Mouse (Mus musculus) mouse embryonic stem cell (cell line): Measurements from ENCODE around the gene Fbxo36.

Source experiments
- in situ Hi-C, 2 experiments: fragments of 300-500 bp; cut with MboI; formaldehyde crosslinking; loops; 1 replicate in 1 of 2; 3 replicates in 1 of 2; pipeline ENCODE4 v1.14.3; 2019 to 2020; ENCODE audit warnings: low sequenced_read_pairs in 2 of 2, low pct_unique_long_range_greater_than_20kb in 1 of 2, mixed read lengths in 1 of 2; ENCODE audit not compliant: unreplicated experiment in 1 of 2

Fbxo36 gene

GRCm38 (mm10) chr1:84924134-84924533 is 84.5 kb downstream of the Fbxo36 start:
- in situ Hi-C loops: no loop called here

GRCm38 (mm10) chr1:84925599-84925998 is 86.0 kb downstream of the Fbxo36 start:
- in situ Hi-C loops: no loop called here

GRCm38 (mm10) chr1:84933472-84934150 is 94.0 kb downstream of the Fbxo36 start:
- in situ Hi-C loops: no loop called here

GRCm38 (mm10) chr1:84934151-84934502 is 94.5 kb downstream of the Fbxo36 start:
- in situ Hi-C loops: no loop called here

- in situ Hi-C loops: no loop called here
These were observed 95.1 kb downstream of the Fbxo36 start, which contains the start of gene Slc16a14 for GRCm38 (mm10) chr1:84934503-84935333. Gene Slc16a14, minus strand, starts transcription at chr1:84935134.

GRCm38 (mm10) chr1:84935668-84936067 is 96.0 kb downstream of the Fbxo36 start:
- in situ Hi-C loops: no loop called here

- in situ Hi-C loops: no loop called here
These were observed 97.3 kb downstream of the Fbxo36 start for GRCm38 (mm10) chr1:84936716-84937510.

GRCm38 (mm10) chr1:84939466-84939865 is 99.8 kb downstream of the Fbxo36 start:
- in situ Hi-C loops: no loop called here

GRCm38 (mm10) chr1:84940322-84940721 is 100.7 kb downstream of the Fbxo36 start:
- in situ Hi-C loops: no loop called here

GRCm38 (mm10) chr1:84942666-84943065 is 103.0 kb downstream of the Fbxo36 start:
- in situ Hi-C loops: no loop called here

- in situ Hi-C loops: no loop called here
These were observed 103.9 kb downstream of the Fbxo36 start for GRCm38 (mm10) chr1:84943549-84943948.

GRCm38 (mm10) chr1:84945950-84946349 is 106.3 kb downstream of the Fbxo36 start:
- in situ Hi-C loops: no loop called here

GRCm38 (mm10) chr1:84947390-84947789 is 107.7 kb downstream of the Fbxo36 start:
- in situ Hi-C loops: no loop called here
